Mouse (Mus musculus) cerebellum, adult 8-10 months (tissue): ENCODE measurements around the gene Klf9.
A peak's percentile ranks its signal among the peaks of the same experiment; 100 is the strongest.

ENCODE experiments used
- DNase-seq: peaks from one replicate; pipeline ENCODE4 v3.0.0; 2022

The Klf9 gene

DNA sequence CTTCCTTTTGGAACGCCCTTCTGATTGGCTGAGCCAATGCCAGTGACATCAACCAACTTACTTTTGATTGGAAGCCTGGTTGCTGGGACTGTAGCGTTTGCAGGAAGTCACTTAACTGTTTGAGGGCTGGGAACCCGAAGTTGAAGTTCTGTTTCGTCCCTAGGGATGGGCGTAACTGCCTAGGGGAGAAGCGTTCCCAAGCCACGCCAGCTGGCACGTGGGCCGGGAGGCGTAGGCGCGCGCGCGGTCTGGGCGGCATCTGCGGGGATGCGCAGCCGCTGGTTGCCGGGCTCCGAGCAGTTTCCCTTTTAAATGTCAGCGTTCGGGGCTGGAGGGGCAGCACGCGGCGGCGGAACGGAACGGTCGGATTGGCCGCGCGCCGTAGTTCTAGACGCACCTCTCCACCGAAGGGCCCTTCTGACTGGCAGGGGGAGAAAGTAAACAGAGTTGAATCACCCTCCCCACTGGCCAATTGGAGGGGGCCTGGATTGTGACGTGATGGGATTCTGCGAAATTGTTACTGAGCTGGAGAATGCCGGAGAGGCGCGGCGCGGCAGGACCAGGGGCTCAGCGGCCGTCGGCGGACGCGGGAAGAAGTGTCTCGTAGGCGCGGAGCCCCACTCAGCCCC, at the start of gene Klf9:
Gene Klf9 (plus strand): TSS at position 538 of the 629 bp plus-strand sequence.
- peak; percentile 92 for DNase-seq

DNA sequence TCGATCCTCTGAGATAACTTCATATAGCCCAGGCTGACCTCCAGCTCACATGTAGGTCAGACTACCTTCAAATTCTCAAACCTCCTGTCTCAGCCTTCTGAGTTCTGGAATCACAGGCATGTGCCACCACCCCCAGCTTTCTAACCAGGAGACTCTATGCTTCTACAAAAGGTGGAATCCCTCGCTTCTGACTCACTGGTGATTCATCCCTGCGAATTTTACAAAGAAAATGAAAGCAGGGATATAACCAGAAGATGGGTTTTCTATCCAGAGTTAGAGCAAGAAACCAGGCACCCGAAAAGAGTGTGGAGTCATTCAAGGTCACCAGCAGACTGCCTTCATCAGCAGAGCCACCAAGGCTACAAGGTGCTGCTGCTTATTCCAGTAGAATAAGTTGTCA, 49.4 kb upstream of the Klf9 start:
- DNase-seq = no peak

DNA sequence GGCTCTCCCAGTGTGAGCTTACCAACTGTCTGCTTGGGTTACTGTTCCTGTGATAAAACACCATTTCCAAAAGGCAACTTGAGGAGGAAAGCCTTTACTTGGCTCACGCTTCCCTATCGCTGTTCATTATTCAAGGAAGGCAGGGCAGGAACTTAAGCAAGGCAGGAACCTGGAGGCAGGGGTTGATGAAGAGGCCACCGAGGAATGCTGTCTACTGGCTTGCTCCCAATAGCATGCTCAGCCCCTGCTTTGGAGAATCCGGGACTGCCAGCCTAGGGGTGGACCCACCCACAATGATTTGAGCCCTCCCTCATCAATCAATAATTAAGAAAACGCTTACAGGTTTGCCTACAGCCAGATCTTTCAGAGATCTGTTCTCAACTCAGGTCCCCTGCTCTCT, 47.5 kb upstream of the Klf9 start:
- DNase-seq = no peak

DNA sequence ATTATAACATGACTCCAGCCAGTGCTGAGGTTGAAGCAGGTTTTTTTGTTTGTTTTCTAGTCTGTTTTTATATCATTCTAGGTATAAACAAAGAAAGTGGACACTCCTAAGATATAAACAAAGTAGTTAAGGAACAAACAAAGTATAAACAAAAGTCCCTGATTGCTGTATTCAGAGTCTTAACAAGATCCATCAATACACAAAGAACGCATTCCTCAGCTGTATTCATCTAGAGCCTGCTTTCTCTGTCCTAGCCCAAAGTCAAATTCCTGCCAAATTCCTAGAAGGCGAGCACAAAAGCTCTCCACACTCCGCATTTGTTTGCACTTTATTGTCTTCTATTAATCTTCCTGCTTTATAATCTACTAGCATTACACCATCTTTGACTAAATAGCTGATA, 46.1 kb upstream of the Klf9 start:
- DNase-seq = no peak

DNA sequence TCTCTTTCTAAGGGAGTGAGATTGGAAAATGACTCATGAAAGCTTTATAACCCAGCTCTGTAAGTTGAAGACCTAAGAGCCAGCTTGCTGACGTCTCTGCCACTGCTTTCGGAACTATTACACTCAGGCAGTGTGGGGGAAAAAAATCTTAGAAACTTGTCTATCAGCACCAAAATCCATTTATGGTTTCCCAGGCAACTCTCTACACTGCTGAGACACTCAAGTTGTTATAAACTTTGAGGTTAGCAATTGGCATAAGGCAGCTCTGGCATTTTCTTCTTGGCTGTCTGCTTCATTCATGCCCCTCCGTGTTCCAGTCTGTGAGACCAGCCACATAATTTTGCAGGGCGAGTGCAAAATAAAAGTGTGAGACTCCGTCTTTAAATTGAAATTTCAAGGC, 34.2 kb upstream of the Klf9 start:
- no peak for DNase-seq

DNA sequence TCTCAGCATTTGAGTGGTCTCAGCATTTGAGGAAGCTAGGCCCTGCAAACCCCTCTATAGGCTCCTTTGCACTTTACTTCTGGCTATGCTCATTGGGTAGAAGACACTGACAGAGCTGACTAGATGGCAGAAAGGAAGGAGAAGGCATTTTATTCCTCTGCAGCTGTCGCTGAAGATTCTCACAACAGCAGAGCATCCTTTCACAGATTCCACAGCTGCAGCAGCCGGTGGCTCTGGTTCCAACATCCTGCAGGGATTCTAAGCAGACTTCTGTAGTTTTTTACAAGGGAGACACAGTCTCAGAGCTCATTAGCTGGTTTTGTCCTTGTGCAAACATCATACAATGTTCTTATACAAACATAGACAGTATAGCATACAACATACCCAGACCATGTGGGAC, 33.7 kb upstream of the Klf9 start:
- DNase-seq = no peak

DNA sequence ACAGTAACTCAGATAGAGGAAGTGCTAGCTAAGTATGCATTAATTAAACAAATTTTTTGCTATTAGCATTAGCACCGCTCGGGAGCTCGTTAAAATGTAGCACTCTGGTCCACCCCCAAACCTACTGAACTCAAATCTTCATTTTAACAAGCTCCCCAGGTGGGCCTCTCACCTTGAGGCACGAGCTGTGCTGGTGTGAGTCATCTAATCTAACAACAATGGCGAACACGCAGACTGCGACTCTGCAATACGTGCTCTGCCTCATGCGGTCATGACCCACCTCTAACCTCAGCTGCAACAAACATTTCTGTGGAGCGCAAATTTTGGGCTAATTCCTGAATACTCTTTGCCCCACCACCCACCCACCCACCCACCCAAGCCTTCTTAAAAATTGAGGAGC, 19.2 kb upstream of the Klf9 start:
- DNase-seq = no peak

DNA sequence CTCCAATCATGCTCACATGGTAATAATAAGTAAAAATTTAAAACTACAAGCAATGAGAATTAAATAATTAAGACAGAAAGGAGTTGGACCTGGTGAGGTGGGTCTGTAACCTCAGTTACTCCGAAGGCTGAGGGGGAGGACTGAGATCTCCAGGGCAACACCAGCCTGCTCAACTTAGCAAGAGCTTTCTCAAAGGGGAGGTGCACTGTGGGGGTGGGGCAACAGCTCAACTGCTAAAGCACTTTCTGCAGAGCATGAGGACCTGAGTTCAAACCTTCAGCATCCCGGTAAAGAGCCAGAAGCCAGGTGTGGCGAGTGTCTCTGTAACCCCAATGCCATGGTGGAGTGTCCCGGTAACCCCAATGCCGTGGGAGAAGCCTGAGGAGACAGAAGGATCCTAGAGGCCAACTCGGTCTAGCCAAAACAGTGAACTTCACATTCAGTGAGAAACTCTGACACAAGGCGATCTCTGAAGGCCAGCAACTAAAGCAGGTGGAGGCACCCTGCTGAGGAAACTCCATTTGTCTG, 16.9 kb upstream of the Klf9 start:
- no peak for DNase-seq

DNA sequence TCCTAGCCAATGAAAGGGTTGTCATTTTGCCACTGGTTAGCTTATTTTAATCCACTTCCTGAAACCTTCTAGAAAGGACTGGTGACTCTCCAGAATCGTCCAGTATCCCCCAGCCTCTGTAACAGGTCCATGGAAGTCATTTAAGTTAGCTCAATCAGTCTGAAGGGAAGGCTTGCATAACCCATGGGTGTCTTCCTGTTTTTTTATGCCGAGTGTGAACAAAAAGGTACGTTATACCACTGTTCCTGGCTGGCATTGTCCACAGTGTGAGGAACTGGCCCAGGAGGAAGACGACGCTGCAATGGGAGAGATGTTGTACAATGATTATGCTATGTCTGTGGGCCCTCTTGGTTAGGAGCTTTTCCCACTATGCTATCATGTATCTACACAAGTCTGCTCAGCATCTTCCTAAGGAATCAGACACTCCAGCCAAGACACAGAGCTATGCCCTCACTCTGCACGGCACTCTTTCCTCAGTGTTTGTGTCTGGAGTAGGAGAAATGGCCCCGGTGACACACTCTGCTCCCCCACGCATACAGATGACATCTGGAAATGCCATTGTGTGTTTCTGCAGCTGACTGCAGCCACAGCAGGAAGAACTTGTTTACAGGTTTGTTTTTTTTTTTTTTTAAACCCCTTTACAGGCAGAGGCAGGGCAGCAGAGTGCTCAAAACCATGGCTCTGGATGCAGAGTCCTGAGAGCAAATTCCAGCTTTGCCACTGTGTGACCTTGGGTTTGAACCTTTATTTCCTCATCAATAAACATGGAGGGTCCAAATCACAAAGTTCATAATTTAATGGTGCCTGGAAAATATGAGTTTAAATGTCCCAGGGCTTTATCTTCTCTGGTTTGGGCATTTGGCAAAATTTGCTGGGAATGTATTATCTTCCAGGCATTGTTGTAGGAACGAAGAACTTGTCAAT, 15.5 kb upstream of the Klf9 start:
- DNase-seq = no peak

DNA sequence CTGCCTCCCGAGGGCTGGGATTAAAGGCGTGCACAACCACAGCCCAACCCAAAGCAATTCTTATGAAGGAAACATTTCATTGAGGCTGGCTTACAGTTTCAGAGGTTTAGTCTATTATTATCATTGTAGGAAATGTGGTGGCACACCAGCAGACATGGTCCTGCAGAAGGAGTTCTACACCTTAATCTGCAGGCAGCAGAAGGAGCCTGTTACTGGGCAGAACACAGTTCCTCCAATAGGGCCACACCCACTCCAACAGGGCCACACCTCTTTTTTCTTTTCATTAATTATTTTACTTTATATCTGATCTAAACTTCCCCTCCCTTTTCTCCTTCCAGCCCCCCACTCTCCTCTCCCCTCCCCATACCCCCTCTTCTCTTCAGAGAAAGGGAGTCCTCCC, 11.1 kb upstream of the Klf9 start:
- DNase-seq = no peak

DNA sequence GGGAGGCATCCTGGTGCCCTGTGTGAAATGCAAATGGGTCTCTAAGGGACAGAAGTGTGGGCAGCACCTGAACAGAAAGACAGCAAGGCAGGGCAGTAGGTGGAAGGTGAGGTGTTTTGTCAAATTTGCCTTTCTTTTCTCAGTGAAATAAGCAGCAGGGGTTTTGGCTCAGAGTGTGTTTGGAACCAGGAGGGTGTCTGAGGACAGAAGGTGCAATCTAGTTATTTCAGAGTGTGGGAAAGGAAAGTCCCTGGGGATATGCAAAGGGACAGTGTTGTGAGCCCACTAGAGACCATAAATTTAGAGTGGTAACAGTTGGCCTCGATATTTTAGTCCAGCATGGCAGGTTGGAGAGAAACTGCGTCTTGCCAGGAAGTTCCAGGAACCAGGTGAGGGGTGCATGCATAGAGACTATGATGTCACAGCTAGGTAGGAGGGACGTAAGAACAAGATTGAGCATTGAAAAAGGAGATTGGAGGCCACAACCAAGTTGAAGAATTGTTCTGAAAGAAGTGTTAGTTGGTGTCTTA, 8.9 kb upstream of the Klf9 start:
- DNase-seq = peak; percentile 37

DNA sequence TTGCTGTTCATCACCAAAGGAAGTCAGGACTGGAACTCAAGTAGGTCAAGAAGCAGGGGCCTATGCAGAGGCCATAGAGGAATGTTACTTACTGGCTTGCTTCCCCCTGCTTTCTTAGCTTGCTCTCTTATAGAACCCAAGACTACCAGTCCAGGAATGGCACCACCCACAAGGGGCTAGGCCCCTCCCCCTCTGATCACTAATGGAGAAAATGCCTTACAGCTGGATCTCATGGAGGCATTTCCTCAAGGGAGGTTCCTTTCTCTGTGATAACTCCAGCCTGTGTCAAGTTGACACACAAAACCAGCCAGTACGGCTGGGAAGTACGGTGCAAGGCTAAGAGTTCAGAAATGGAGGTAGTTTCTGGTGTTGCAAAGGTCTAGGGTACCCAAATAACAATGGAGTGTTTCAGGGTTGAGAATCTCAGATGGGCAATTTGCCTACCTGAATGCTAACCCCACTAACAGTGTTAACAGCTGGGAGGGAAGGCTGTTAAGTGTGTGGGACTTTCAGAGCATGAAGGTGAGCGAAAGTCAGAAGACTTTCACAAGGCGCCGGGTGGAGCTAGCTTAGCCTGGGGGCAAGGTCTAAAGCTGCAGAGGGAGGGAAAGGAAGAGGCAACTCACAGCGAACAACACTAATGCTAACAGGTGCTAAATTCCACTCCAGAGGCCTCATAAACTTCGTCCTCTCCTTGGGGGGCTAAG, 8.2 kb upstream of the Klf9 start:
- peak; percentile 38 for DNase-seq

DNA sequence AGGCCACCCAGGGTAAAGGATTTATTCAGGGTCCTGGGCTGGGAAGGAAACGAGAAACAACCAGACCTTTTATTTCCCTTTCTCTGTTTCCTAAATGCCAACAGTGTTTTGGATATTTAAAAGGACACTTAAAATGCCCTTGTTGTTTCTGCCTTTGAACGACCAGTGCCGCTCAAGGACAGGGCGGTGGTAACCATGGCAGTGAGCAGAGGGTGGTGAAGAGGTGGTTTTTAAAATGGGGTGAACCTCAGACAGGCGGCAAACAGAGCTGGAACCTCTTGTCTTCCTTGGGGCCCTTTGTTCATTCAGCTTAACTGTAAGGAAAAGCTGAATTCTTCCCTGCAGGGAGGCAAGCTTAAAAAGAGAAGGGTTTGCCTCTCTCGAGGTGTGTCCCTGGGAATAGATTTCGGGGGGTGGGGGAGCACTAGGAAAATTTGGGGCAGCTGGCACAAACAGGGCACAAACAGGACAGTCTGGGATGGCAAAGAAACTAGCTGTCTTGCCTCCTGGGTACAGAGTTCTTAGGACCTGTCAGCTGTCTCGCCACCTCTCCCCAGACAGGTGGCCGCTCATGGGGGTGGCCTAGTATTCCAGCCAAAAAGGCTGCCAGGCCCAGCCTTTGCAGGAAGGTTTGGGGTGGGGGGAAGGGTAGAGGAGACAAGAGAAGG, 7.5 kb upstream of the Klf9 start:
- DNase-seq = no peak

DNA sequence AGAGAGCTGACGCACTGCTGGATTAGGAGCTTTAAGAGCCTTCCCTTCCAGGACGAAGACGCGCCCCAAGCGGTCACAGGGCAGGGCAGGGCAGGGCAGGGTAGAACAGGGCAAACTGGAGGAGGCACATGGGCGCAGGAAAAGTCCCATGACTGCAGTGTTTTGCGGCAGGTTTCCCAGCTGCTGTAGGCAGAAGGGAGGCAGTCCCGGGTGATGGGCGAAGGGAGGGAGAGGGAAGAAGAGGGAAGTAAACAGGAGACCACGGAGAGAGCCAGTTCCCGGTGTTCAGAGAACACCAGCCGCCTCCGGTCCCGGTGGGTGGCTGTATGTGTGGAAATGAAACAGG, 7.0 kb upstream of the Klf9 start:
- peak; percentile 85 for DNase-seq

DNA sequence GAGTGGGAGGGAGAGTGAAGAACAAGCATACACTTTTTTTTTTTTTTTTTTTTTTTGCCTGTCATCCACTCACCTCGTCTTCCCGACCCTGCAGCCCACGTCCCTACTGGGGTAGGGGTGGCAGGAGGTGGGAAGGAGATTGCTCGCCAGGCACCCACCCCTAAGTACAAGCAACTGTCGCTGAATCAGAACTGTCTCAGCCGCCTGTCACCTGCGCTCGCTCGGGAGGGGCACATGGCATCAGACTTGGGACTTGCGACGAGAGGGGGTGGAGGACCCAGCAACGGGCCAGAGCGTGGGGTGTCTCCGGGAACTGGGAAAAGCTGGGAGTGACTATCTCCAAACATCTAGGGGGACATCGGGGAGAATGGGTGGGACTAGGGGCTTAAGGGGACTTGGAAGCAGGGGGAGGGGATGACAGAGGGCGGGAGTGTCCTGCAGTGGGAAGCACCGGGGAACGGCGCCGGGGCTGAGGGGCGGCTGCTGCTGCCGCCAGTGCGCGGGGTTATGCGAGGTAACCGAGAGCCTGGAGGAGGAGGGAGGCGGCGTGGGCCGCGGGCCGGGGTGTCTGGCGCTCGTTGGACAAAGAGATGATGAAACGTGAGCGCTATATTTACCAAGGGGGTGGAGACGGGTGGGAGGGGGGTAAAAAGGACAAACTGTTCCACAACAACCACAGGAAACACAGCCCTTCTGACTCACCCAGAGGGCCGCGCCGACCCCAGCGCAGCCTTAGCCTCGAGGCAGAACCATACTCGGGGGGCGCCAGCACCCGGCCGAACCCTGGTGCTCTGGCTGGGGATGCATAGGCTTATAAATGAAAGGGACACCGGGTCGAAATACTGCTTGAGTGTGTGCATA, 6.4 kb upstream of the Klf9 start:
- DNase-seq = peak; percentile 89

DNA sequence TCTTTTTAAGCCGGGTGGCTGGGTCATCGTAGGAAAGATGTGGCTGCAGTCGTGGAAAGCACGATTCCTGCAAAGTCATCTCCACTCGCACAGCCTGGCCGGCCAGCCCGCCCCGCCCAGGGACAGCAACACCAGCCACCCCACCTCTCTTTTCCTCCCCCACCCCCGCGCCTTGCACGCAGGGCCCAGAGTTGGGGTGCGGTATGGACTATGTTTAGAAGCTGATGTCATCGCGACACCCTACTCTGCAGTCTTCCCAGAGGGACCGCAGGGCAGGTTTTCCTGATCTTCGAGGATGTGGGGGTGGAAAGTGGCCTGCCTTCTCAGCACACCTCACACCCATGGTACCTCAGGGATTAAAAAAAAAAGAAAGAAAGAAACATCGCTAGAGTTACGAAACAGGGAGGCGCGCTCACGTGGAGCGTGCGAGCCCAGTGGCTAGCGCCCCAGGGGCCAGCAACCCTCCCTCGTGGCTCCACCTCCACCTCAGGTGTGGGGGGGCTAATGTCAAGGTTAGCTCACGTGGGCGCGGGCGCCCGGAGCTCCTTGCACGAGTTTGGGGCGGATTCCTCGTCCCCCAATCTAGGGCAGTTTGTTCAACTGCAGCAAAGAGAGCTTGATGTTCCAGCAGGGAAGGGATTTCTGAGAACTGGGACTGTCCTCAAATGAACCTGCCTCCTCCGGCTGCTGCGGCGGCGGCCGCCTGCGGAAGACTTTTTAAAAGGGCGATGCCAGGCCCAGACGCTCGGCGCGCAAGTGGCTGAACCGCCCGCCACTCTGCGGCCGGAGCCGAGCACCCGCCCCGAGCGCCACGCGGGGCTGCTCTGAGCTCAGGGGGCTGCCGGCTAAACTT, 5.5 kb upstream of the Klf9 start:
- peak; percentile 89 for DNase-seq

DNA sequence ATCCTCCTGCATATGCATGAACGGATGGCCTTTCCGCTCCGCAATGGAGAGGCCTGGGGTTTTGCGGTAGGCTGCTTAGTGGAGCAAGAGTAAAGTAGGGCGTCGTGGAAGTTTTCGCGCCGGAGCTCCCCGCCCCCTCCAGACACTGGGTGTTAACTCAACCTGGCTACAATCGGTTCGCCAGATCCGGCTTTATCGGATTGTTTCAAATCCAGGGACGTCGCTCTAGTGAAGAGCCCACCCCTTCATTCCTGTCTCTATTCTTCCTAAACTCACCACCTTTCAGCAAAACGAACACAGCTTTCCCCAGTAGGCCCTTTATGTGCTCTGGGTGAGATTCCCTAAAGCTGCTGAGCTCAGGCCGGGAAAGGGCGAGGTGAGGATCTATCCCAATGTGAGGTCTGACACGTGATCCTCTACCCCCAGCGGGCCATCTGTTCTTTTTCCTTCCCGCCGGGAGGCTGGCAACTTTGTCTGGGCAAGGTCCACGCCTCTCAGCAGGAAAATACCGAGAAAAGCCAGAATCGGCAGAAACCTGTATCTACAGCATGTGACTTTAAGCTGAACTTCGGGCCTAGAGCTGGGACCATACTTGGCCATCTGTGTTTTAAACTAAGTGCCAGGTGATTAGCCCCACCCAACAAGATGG, 4.7 kb upstream of the Klf9 start:
- DNase-seq = peak; percentile 99

DNA sequence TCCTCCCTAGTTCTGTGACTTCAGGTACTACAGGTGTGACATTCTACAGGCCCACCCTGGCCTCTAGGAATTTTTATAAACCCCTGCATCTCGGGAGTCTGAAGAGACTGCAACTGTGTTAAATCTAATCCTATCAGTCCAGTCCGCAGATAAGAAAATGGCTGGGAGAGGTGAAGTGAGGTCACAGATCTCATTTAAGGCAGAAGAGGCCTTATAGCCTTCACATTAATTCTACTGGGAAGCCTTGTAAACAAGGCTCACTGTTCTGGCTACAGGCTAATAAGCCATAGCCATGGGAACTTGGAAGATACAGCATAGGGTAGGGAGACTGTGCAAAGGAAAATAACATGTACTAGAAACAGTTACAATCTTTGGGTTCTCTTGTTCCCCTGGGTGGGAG, 3.7 kb upstream of the Klf9 start:
- DNase-seq = no peak

DNA sequence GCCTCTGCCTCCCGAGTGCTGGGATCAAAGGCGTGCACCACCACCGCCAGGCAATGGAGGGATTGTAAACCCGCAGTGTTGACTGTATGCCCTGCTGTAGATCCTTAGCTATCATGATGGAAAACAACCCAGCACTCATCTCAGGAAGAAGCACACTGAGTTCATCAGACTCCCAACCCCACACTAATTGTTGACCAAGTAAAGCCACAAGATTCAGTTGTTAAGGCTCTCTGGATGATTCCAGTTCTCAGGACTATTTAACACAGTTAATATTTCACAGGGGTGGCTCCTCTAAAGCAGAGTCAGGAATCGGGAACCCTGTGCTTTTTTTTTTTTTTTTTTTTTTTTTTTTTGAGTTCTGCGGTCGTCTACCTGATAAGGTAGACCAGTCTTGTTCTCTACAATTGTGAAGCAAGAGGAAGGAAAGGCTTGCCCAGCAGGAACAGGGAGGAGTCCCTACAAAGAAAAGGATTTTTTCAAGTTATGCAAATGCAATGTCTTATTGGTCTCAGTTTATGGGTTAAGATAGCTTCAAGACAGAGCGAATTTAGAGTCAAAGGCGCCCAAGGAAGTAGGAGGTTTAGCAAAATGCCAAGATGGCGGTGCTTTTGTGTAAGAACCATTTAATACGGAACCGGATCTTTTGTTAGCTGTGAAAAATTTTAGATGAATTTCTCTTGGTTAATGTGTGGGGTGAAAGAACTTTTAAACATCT, 1.1 kb upstream of the Klf9 start:
- no peak for DNase-seq
